Mouse (Mus musculus) lung, adult 2 months (tissue): ENCODE results near the gene Gltp.

Source experiments
- CTCF ChIP-seq: fragments of 200-500 bp; IDR thresholded peaks from 2 replicates; pipeline ENCODE4 v1.5.1; 2011; ENCODE audit warnings: mild to moderate bottlenecking, low read length, control low read depth; ENCODE audit not compliant: insufficient read depth
- POLR2A ChIP-seq: fragments of 200-500 bp; IDR thresholded peaks from 2 replicates; pipeline ENCODE4 v1.6.1; 2011; ENCODE audit warnings: low read depth, mild to moderate bottlenecking, control low read depth, low read length, borderline replicate concordance; ENCODE audit errors: extremely low read depth

DNA sequence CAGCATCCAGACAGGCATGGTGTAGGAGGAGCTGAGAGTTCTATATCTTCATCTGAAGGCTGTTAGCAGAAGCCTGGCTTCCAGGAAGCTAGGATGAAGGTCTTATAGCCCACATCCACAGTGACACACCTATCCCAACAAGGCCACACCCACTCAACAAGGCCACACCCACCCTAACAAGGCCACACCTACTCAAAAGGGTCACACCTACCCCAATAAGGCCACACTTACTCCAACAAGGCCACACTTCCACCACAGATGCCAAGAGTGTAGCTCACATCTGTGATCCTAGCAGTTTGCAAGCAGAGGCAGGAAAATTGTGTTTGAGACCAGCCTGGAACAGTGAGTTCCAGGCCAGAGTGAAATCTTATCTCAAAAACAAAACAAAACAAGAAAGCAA is 2.9 kb downstream of the Gltp start:
- no peak for TF ChIP-seq POLR2A
- no peak for TF ChIP-seq CTCF
